ENCODE assay signal across 11 mouse cellular contexts in the genomic region with DNA sequence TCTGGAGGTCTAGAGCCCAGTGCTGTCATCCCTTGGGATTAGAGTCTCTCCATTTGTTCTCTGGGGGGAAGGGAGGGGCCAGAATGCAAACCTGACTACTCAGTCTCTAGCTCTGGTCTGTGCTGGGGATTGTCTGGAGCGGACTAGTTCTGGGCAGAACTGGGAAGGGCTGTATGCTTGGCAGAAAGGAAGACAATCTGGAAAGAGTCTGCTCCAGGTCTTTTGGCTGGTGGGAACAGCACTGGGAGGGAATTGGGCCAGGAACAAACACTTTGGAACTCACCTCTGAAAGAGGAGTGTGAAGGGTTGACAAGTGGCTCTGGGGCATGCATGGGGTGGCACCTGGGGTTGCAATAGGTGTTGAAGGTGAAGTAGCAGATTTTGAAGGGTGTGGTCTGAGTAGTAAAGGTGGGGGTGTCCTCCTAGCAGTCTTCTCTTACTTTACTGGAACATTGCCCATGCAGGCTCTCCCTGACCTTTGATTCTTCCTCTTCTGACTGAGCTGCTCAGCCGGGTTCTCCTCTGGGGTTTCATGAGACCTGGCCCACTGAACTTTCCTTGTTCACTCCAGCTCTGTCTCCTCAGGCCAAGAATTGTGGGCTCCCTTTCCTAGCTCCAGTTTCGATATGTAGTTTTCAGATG. TPM values are rescaled to one million over a fixed set of nuclear protein-coding genes. Genes with fewer than 3 reads are reported as not detected.
DNase-seq lines count a peak whose midpoint lies in the region; ATAC-seq and TF ChIP-seq lines count a peak whose summit lies in the region.
"Had no signal": no experiment of that assay in that cellular context is flagged by ENCODE, and none has a peak within 500 bp of the region (broad histone marks: within the 10 kb centered on the region; RNA-seq: fewer than 3 reads in every experiment).

No protein-coding gene starts in this region.

- 75% methylated on average over 3 of the region's 3 CpGs for WGBS in embryonic facial prominence, embryonic 10.5 days
- WGBS in hindbrain, postnatal 0 days, result 47% methylated on average over 3 of the region's 3 CpGs
- WGBS in midbrain, postnatal 0 days, result 44% methylated on average over 3 of the region's 3 CpGs

- ATAC-seq in hindbrain, postnatal 0 days, result peak; percentile 27; the same call in 1 of the 2 replicates
- ATAC-seq in midbrain, postnatal 0 days (ENCODE audit: low FRiP score), result peak; percentile 39; the same call in 1 of the 2 replicates

- intact Hi-C loops in left cerebral cortex, adult 2 months (cut with DNase I), result no loop called here

- H3K4me3 ChIP-seq in embryonic facial prominence, embryonic 10.5 days, result no peak overlapping the region
- no peak overlapping the region for H3K4me3 ChIP-seq in hindbrain, postnatal 0 days (ENCODE audit: low read length)
- no peak overlapping the region for H3K4me3 ChIP-seq in midbrain, postnatal 0 days (ENCODE audit: low read depth, low read length)
- H3K4me3 ChIP-seq in left cerebral cortex, adult 2 months, result no peak overlapping the region
- H3K4me3 ChIP-seq: limb, embryonic 15.5 days had no signal

- no peak overlapping the region for H3K4me2 ChIP-seq in hindbrain, postnatal 0 days (ENCODE audit: low read depth, low read length)
- H3K4me2 ChIP-seq in midbrain, postnatal 0 days (ENCODE audit: low read depth, low read length, poor library complexity, severe bottlenecking), result no peak overlapping the region
- H3K4me2 ChIP-seq: limb, embryonic 15.5 days had no signal

- H3K9ac ChIP-seq in hindbrain, postnatal 0 days (replicated peaks; ENCODE audit: low read length), result no peak overlapping the region
- H3K9ac ChIP-seq in midbrain, postnatal 0 days (replicated peaks; ENCODE audit: low read length, poor library complexity, severe bottlenecking), result no peak overlapping the region
- H3K9ac ChIP-seq: limb, embryonic 15.5 days had no signal

- TF ChIP-seq CTCF in hindbrain, postnatal 0 days (IDR thresholded peaks at IDR 0.05; ENCODE audit: low read depth), result no peak
- no peak for TF ChIP-seq CTCF in midbrain, postnatal 0 days (IDR thresholded peaks at IDR 0.05)
- TF ChIP-seq CTCF in left cerebral cortex, adult 2 months (IDR thresholded peaks at IDR 0.05), result no peak

- no peaks in the 10 kb centered on the region for H3K27me3 ChIP-seq in embryonic facial prominence, embryonic 10.5 days (replicated peaks; ENCODE audit: low read depth, poor library complexity, severe bottlenecking)
- no peaks in the 10 kb centered on the region for H3K27me3 ChIP-seq in hindbrain, postnatal 0 days (ENCODE audit: insufficient read depth, low read length)
- no peaks in the 10 kb centered on the region for H3K27me3 ChIP-seq in midbrain, postnatal 0 days (ENCODE audit: insufficient read depth, low read length)
- H3K27me3 ChIP-seq: limb, embryonic 15.5 days had no signal

- peaks cover 22% of the 10 kb centered on the region for H3K36me3 ChIP-seq in embryonic facial prominence, embryonic 10.5 days (replicated peaks)
- H3K36me3 ChIP-seq in hindbrain, postnatal 0 days (ENCODE audit: insufficient read depth, low read length), result peaks cover 25% of the 10 kb centered on the region; the same call in 1 of the 2 replicates
- peaks cover 32% of the 10 kb centered on the region for H3K36me3 ChIP-seq in midbrain, postnatal 0 days (ENCODE audit: insufficient read depth, low read length)
- H3K36me3 ChIP-seq: limb, embryonic 15.5 days had no signal

- H3K4me1 ChIP-seq in embryonic facial prominence, embryonic 10.5 days, result peaks cover 36% of the 10 kb centered on the region
- peaks cover 32% of the 10 kb centered on the region for H3K4me1 ChIP-seq in hindbrain, postnatal 0 days (ENCODE audit: insufficient read depth, low read length)
- H3K4me1 ChIP-seq in midbrain, postnatal 0 days (ENCODE audit: insufficient read depth, low read length), result peaks cover 13% of the 10 kb centered on the region

- DNase-seq in kidney, postnatal 14 days, result peak; percentile 14
- no peak for DNase-seq in kidney, postnatal 4 days
- DNase-seq in embryonic facial prominence, embryonic 10.5 days (ENCODE audit: low spot score), result no peak
- DNase-seq in hindbrain, postnatal 0 days (ENCODE audit: low spot score), result no peak
- peak; percentile 31 for DNase-seq in midbrain, postnatal 0 days (ENCODE audit: low spot score)
- no peak for DNase-seq in B cell, adult 2 months
- DNase-seq in left cerebral cortex, adult 2 months (ENCODE audit: extremely low spot score in 1 of 2, low spot score in 2 of 2), result no peak
- DNase-seq: spleen, adult 18-20 months had no signal

- H3K27ac ChIP-seq in embryonic facial prominence, embryonic 10.5 days (replicated peaks), result peak overlapping the region; percentile 24
- H3K27ac ChIP-seq in hindbrain, postnatal 0 days, result peak overlapping the region; percentile 58
- H3K27ac ChIP-seq in midbrain, postnatal 0 days (ENCODE audit: low read depth, low read length), result 0 out of 2 replicates have a peak overlapping the region, but pooled peaks have one; percentile 26
- no peak overlapping the region; the same call in 1 of the 2 replicates for H3K27ac ChIP-seq in left cerebral cortex, adult 2 months
- H3K27ac ChIP-seq: kidney, postnatal 0 days; limb, embryonic 15.5 days had no signal

- H3K9me3 ChIP-seq in embryonic facial prominence, embryonic 10.5 days, result no peaks in the 10 kb centered on the region
- no peaks in the 10 kb centered on the region for H3K9me3 ChIP-seq in hindbrain, postnatal 0 days (ENCODE audit: low read length)
- H3K9me3 ChIP-seq in midbrain, postnatal 0 days (ENCODE audit: low read length), result no peaks in the 10 kb centered on the region
- H3K9me3 ChIP-seq: limb, embryonic 15.5 days had no signal

RNA-seq across cellular contexts. Expression of a gene that starts 15.2 kb away (rescaled TPM):
- polyA plus RNA-seq in embryonic facial prominence, embryonic 10.5 days (2016; fragmentation: Nextera tagmentation; extraction: Ambion mirVana), result 14.3 and 16.4 TPM in 2 replicates
- 111 and 122 TPM in 2 replicates for total RNA-seq in hindbrain, postnatal 0 days (2014; rRNA removed)
- 196 and 197 TPM in 2 replicates for polyA plus RNA-seq in hindbrain, postnatal 0 days (2015; fragmentation: Nextera tagmentation; extraction: Ambion mirVana)
- 111 and 156 TPM in 2 replicates for total RNA-seq in midbrain, postnatal 0 days (2014; rRNA removed)
- polyA plus RNA-seq in midbrain, postnatal 0 days (2015; fragmentation: Nextera tagmentation; extraction: Ambion mirVana), result 230 TPM in 2 replicates
- total RNA-seq in left cerebral cortex, adult 2 months (2021), result 100 to 1,000 TPM; 140 to 150 TPM

RNA-seq across cellular contexts. Expression of a gene that starts 19.7 kb away (rescaled TPM):
- polyA plus RNA-seq in embryonic facial prominence, embryonic 10.5 days (2016; fragmentation: Nextera tagmentation; extraction: Ambion mirVana), result 6.0 and 10.4 TPM in 2 replicates
- total RNA-seq in hindbrain, postnatal 0 days (2014; rRNA removed), result 116 and 127 TPM in 2 replicates
- polyA plus RNA-seq in hindbrain, postnatal 0 days (2015; fragmentation: Nextera tagmentation; extraction: Ambion mirVana), result 67.2 and 67.6 TPM in 2 replicates
- 112 TPM in 2 replicates for total RNA-seq in midbrain, postnatal 0 days (2014; rRNA removed)
- polyA plus RNA-seq in midbrain, postnatal 0 days (2015; fragmentation: Nextera tagmentation; extraction: Ambion mirVana), result 69.3 and 74.6 TPM in 2 replicates
- 100 to 1,000 TPM; 138 to 175 TPM for total RNA-seq in left cerebral cortex, adult 2 months (2021)

RNA-seq across cellular contexts. Expression of a gene that starts 42.3 kb away (rescaled TPM):
- polyA plus RNA-seq in embryonic facial prominence, embryonic 10.5 days (2016; fragmentation: Nextera tagmentation; extraction: Ambion mirVana), result not detected in 2 replicates
- not detected in 2 replicates for total RNA-seq in hindbrain, postnatal 0 days (2014; rRNA removed)
- not detected in 2 replicates for polyA plus RNA-seq in hindbrain, postnatal 0 days (2015; fragmentation: Nextera tagmentation; extraction: Ambion mirVana)
- total RNA-seq in midbrain, postnatal 0 days (2014; rRNA removed), result not detected in 2 replicates
- polyA plus RNA-seq in midbrain, postnatal 0 days (2015; fragmentation: Nextera tagmentation; extraction: Ambion mirVana), result not detected in 2 replicates
- total RNA-seq in left cerebral cortex, adult 2 months (2021), result not detected
- polyA plus RNA-seq: kidney, postnatal 0 days; limb, embryonic 15.5 days; urinary bladder, adult 2 months had no signal

Comparison
In these comparisons a context has a peak if more than half of its experiments do, and no peak if none do; other contexts are left out.
1. DNase-seq: peak in kidney, postnatal 14 days (single experiment) and midbrain, postnatal 0 days (single experiment); none in kidney, postnatal 4 days (0 of 2), embryonic facial prominence, embryonic 10.5 days (single experiment), hindbrain, postnatal 0 days (single experiment), B cell, adult 2 months (0 of 2) and left cerebral cortex, adult 2 months (0 of 2).